Mouse (Mus musculus) limb, embryonic 13.5 days (tissue): ENCODE data around the gene Pkib. TPM values are rescaled to one million over a fixed set of nuclear protein-coding genes. Genes with fewer than 3 reads are reported as not detected.
A peak's percentile ranks its signal among the peaks of the same experiment; 100 is the strongest.

Experiments
- ATAC-seq: fragments of 200-750 bp; cut with Nextera tagmentation; 2 replicates; pipeline ENCODE4 v1.8.0; 2017; ENCODE audit warnings: low read depth, moderate number of reproducible peaks, moderate TSS enrichment; ENCODE audit not compliant: low FRiP score
- H3K27ac ChIP-seq: fragments of 300-500 bp; sonication (generic); 2 replicates; pipeline ENCODE4 v1.5.1; 2015; ENCODE audit warnings: inconsistent platforms, mild to moderate bottlenecking, moderate library complexity
- H3K27me3 ChIP-seq: fragments of 300-500 bp; sonication (generic); 2 replicates; pipeline ENCODE4 v1.6.1; 2015; ENCODE audit warnings: mild to moderate bottlenecking, inconsistent platforms
- H3K36me3 ChIP-seq: fragments of 300-500 bp; sonication (generic); 2 replicates; pipeline ENCODE4 v1.6.1; 2015; ENCODE audit warnings: inconsistent platforms, mild to moderate bottlenecking, moderate library complexity
- H3K4me1 ChIP-seq: fragments of 300-500 bp; sonication (generic); 2 replicates; pipeline ENCODE4 v1.6.1; 2015; ENCODE audit warnings: inconsistent platforms
- H3K4me2 ChIP-seq: fragments of 300-500 bp; sonication (generic); replicated peaks from 2 replicates; pipeline ENCODE4 v1.6.1; 2015; ENCODE audit warnings: inconsistent platforms, mild to moderate bottlenecking, moderate library complexity
- H3K4me3 ChIP-seq: fragments of 300-500 bp; sonication (generic); 2 replicates; pipeline ENCODE4 v1.5.1; 2015; ENCODE audit warnings: moderate library complexity, mild to moderate bottlenecking, inconsistent platforms
- H3K9ac ChIP-seq: fragments of 300-500 bp; sonication (generic); 2 replicates; pipeline ENCODE4 v1.6.1; 2015; ENCODE audit warnings: mild to moderate bottlenecking, inconsistent platforms
- H3K9me3 ChIP-seq: fragments of 300-500 bp; sonication (generic); 2 replicates; pipeline ENCODE4 v1.6.1; 2016; ENCODE audit warnings: inconsistent platforms
- WGBS: fragments of 180-500 bp; shearing (Covaris S2); methylation state at CpG from one replicate; pipeline ENCODE4 v1.1.7; 2015; 5-methylcytosine and 5-hydroxymethylcytosine counted together
- polyA plus RNA-seq: library from polyadenylated mRNA; unstranded; fragments of >200 nt; fragmentation: Nextera tagmentation; extraction: Ambion mirVana; gene quantifications from 2 replicates; pipeline ENCODE4 v1.2.1, GENCODE M21; 2015

The Pkib gene
- polyA plus RNA-seq, 1 experiment from 2014 or later, result 1.2 TPM

- no peaks in the 10 kb centered on the region for H3K4me1 ChIP-seq
- H3K9me3 ChIP-seq, result no peaks in the 10 kb centered on the region
- H3K36me3 ChIP-seq, result no peaks in the 10 kb centered on the region
- 0 out of 2 replicates have a peak, but pooled peaks cover 5% of the 10 kb centered on the region for H3K27me3 ChIP-seq
- H3K4me3 ChIP-seq, result no peak overlapping the region
- H3K27ac ChIP-seq, result no peak overlapping the region
- 68% methylated on average over 7 of the region's 7 CpGs for WGBS
- ATAC-seq, result no peak
- H3K9ac ChIP-seq, result no peak overlapping the region
- no peak overlapping the region for H3K4me2 ChIP-seq
These were observed 111.3 kb downstream of the Pkib start for GRCm38 (mm10) chr10:57743045-57743444.

- H3K27ac ChIP-seq, result no peak overlapping the region
- H3K9ac ChIP-seq, result no peak overlapping the region
- H3K4me2 ChIP-seq, result peak overlapping the region; percentile 49
- H3K27me3 ChIP-seq, result 0 out of 2 replicates have a peak, but pooled peaks cover 5% of the 10 kb centered on the region
- ATAC-seq, result peak; percentile 44; the same call in 1 of the 2 replicates
- peak overlapping the region; percentile 26; the same call in 1 of the 2 replicates for H3K4me3 ChIP-seq
- no peaks in the 10 kb centered on the region for H3K36me3 ChIP-seq
- no peaks in the 10 kb centered on the region for H3K9me3 ChIP-seq
- whole genome bisulfite sequencing, result 9% methylated on average over 6 of the region's 6 CpGs
- no peaks in the 10 kb centered on the region for H3K4me1 ChIP-seq
These were observed 111.8 kb downstream of the Pkib start for GRCm38 (mm10) chr10:57743606-57744016.

GRCm38 (mm10) chr10:57744128-57744765 is 112.5 kb downstream of the Pkib start:
- H3K27ac ChIP-seq, result no peak overlapping the region
- WGBS, result 57% methylated on average over 2 of the region's 2 CpGs
- H3K4me1 ChIP-seq, result no peaks in the 10 kb centered on the region
- H3K36me3 ChIP-seq, result no peaks in the 10 kb centered on the region
- ATAC-seq, result no peak
- no peak overlapping the region for H3K4me2 ChIP-seq
- H3K4me3 ChIP-seq, result no peak overlapping the region
- no peak overlapping the region for H3K9ac ChIP-seq
- H3K9me3 ChIP-seq, result no peaks in the 10 kb centered on the region
- 0 out of 2 replicates have a peak, but pooled peaks cover 5% of the 10 kb centered on the region for H3K27me3 ChIP-seq

- H3K9me3 ChIP-seq, result no peaks in the 10 kb centered on the region
- H3K4me2 ChIP-seq, result no peak overlapping the region
- H3K9ac ChIP-seq, result no peak overlapping the region
- H3K27ac ChIP-seq, result no peak overlapping the region
- no peak overlapping the region for H3K4me3 ChIP-seq
- ATAC-seq, result no peak
- H3K27me3 ChIP-seq, result 0 out of 2 replicates have a peak, but pooled peaks cover 5% of the 10 kb centered on the region
- no peaks in the 10 kb centered on the region for H3K36me3 ChIP-seq
- H3K4me1 ChIP-seq, result no peaks in the 10 kb centered on the region
These were observed 113.7 kb downstream of the Pkib start for GRCm38 (mm10) chr10:57745452-57745851.

GRCm38 (mm10) chr10:57747127-57747526 is 115.3 kb downstream of the Pkib start:
- H3K9me3 ChIP-seq, result no peaks in the 10 kb centered on the region
- no peaks in the 10 kb centered on the region for H3K36me3 ChIP-seq
- no peaks in the 10 kb centered on the region for H3K4me1 ChIP-seq
- no peak overlapping the region for H3K4me3 ChIP-seq
- no peaks in the 10 kb centered on the region for H3K27me3 ChIP-seq
- no peak for ATAC-seq
- no peak overlapping the region for H3K9ac ChIP-seq
- no peak overlapping the region for H3K27ac ChIP-seq
- H3K4me2 ChIP-seq, result no peak overlapping the region

- Histone ChIP-seq H3K4me3 (no peak overlapping the region), H3K9me3 (no peaks in the 10 kb centered on the region), H3K27me3 (no peaks in the 10 kb centered on the region), H3K27ac (no peak overlapping the region), H3K4me2 (no peak overlapping the region), H3K9ac (no peak overlapping the region), H3K4me1 (no peaks in the 10 kb centered on the region), H3K36me3 (no peaks in the 10 kb centered on the region)
- ATAC-seq, result no peak
- WGBS, result 60% methylated on average over 1 of the region's 1 CpGs
These were observed 121.6 kb downstream of the Pkib start for GRCm38 (mm10) chr10:57753343-57753742.

GRCm38 (mm10) chr10:57755201-57755736 is 123.5 kb downstream of the Pkib start:
- H3K27me3 ChIP-seq, result no peaks in the 10 kb centered on the region
- no peak overlapping the region for H3K9ac ChIP-seq
- H3K36me3 ChIP-seq, result no peaks in the 10 kb centered on the region
- no peak for ATAC-seq
- 94% methylated on average over 2 of the region's 2 CpGs for WGBS
- H3K4me2 ChIP-seq, result no peak overlapping the region
- H3K4me1 ChIP-seq, result no peaks in the 10 kb centered on the region
- H3K4me3 ChIP-seq, result no peak overlapping the region
- H3K27ac ChIP-seq, result no peak overlapping the region
- H3K9me3 ChIP-seq, result no peaks in the 10 kb centered on the region

- no peak overlapping the region for H3K4me2 ChIP-seq
- 89% methylated on average over 2 of the region's 2 CpGs for WGBS
- no peak overlapping the region for H3K4me3 ChIP-seq
- no peak overlapping the region for H3K27ac ChIP-seq
- H3K4me1 ChIP-seq, result no peaks in the 10 kb centered on the region
- no peaks in the 10 kb centered on the region for H3K27me3 ChIP-seq
- no peaks in the 10 kb centered on the region for H3K9me3 ChIP-seq
- H3K9ac ChIP-seq, result no peak overlapping the region
- ATAC-seq, result no peak
- H3K36me3 ChIP-seq, result no peaks in the 10 kb centered on the region
These were observed 127.2 kb downstream of the Pkib start for GRCm38 (mm10) chr10:57758999-57759398.

GRCm38 (mm10) chr10:57760694-57761093 is 128.9 kb downstream of the Pkib start:
- whole genome bisulfite sequencing, result 74% methylated on average over 3 of the region's 3 CpGs
- Histone ChIP-seq H3K4me2 (no peak overlapping the region), H3K9ac (no peak overlapping the region), H3K27ac (no peak overlapping the region), H3K4me3 (no peak overlapping the region), H3K4me1 (no peaks in the 10 kb centered on the region), H3K9me3 (no peaks in the 10 kb centered on the region), H3K27me3 (no peaks in the 10 kb centered on the region), H3K36me3 (no peaks in the 10 kb centered on the region)
- no peak for ATAC-seq

- Histone ChIP-seq H3K4me2 (no peak overlapping the region), H3K27me3 (no peaks in the 10 kb centered on the region), H3K9ac (no peak overlapping the region), H3K4me3 (no peak overlapping the region), H3K9me3 (no peaks in the 10 kb centered on the region), H3K4me1 (no peaks in the 10 kb centered on the region), H3K36me3 (no peaks in the 10 kb centered on the region), H3K27ac (no peak overlapping the region)
- 30% methylated on average over 1 of the region's 1 CpGs for WGBS
- ATAC-seq, result no peak
These were observed 131.3 kb downstream of the Pkib start for GRCm38 (mm10) chr10:57763044-57763443.

- H3K4me2 ChIP-seq, result no peak overlapping the region
- WGBS, result 33% methylated on average over 12 of the region's 13 CpGs
- H3K36me3 ChIP-seq, result no peaks in the 10 kb centered on the region
- no peak overlapping the region for H3K9ac ChIP-seq
- no peak overlapping the region for H3K27ac ChIP-seq
- no peaks in the 10 kb centered on the region for H3K27me3 ChIP-seq
- H3K9me3 ChIP-seq, result no peaks in the 10 kb centered on the region
- no peak for ATAC-seq
- H3K4me1 ChIP-seq, result peaks cover 10% of the 10 kb centered on the region
- no peak overlapping the region for H3K4me3 ChIP-seq
These were observed 151.7 kb downstream of the Pkib start for GRCm38 (mm10) chr10:57783289-57784130.

- H3K27me3 ChIP-seq, result no peaks in the 10 kb centered on the region
- peak overlapping the region; percentile 27; the same call in 1 of the 2 replicates for H3K4me2 ChIP-seq
- H3K36me3 ChIP-seq, result no peaks in the 10 kb centered on the region
- H3K4me3 ChIP-seq, result no peak overlapping the region
- ATAC-seq, result peak; percentile 48; the same call in 1 of the 2 replicates
- H3K27ac ChIP-seq, result no peak overlapping the region
- 18% methylated on average over 7 of the region's 7 CpGs for WGBS
- H3K4me1 ChIP-seq, result peaks cover 10% of the 10 kb centered on the region
- 0 out of 2 replicates have a peak overlapping the region, but pooled peaks have one; percentile 13 for H3K9ac ChIP-seq
- no peaks in the 10 kb centered on the region for H3K9me3 ChIP-seq
These were observed 152.5 kb downstream of the Pkib start for GRCm38 (mm10) chr10:57784131-57784875.
